Comparison of ENCODE assay signal across 17 mouse cellular contexts in the genomic region with DNA sequence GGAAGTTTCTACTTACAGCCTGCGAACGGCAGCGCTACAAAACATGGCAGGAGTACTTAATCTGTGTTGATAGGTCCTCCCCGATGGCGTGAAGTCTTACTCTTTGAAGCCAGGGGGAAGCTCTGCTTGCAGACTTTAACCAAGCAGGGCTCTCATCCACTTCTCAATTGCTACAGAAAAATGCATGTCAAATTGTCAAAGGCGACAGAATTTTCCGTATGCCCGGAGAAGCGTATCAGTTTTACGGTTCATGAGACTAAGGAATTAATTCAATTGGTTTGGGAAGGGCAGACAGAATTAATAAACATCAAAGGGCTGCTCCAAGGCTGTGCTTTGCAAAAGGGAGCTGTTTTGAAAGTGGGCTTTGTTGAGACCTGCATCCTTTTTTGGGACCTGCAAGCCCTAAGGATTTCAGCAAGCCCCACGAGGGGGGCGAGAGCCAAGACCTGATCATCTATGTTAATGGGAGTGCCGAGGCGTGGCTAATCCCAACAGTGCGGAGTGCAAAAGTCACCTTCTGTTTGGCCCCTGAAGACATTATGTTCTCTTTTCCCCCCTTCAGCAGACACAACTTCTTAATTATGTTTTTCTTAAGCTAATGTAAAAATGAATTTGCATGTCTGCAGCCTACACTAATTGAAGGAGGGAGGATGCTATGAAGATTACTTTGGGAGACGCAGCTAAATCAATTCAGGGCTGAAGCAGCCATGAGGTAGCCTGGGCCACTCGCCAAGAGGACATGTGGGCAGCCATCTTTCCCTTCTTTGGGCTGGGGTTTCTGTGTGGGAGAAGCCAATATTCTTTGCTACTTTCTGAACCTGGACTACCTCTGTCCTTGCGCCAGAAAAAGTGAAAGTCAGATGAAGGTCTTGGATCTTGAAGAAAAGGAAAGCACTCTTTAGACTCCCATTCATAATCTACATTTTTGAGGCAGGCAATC.
A peak's percentile ranks its signal among the peaks of the same experiment; 100 is the strongest.
DNase-seq lines count a peak whose midpoint lies in the region; ATAC-seq lines count a peak whose summit lies in the region.
"Had no signal": no experiment of that assay in that cellular context is flagged by ENCODE, and none has a peak within 500 bp of the region (broad histone marks: within the 10 kb centered on the region; RNA-seq: fewer than 3 reads in every experiment).

No protein-coding gene starts in this region.

- no peak overlapping the region for H3K4me3 ChIP-seq in heart, embryonic 10.5 days
- H3K4me3 ChIP-seq in hindbrain, embryonic 12.5 days = no peak overlapping the region
- no peak overlapping the region for H3K4me3 ChIP-seq in midbrain, embryonic 13.5 days (replicated peaks)
- H3K4me3 ChIP-seq: embryonic facial prominence, embryonic 12.5 days; heart, embryonic 13.5 days; neural tube, embryonic 12.5 days had no signal

- 0 out of 2 replicates have a peak, but pooled peaks cover 3% of the 10 kb centered on the region for H3K9me3 ChIP-seq in heart, embryonic 10.5 days
- H3K9me3 ChIP-seq in hindbrain, embryonic 12.5 days (replicated peaks) = peaks cover 7% of the 10 kb centered on the region; the same call in 1 of the 2 replicates
- no peaks in the 10 kb centered on the region for H3K9me3 ChIP-seq in midbrain, embryonic 13.5 days
- H3K9me3 ChIP-seq: embryonic facial prominence, embryonic 12.5 days; neural tube, embryonic 12.5 days had no signal

- no peaks in the 10 kb centered on the region for H3K36me3 ChIP-seq in heart, embryonic 10.5 days
- no peaks in the 10 kb centered on the region for H3K36me3 ChIP-seq in hindbrain, embryonic 12.5 days
- H3K36me3 ChIP-seq in midbrain, embryonic 13.5 days = no peaks in the 10 kb centered on the region
- H3K36me3 ChIP-seq: embryonic facial prominence, embryonic 12.5 days; heart, embryonic 13.5 days; neural tube, embryonic 12.5 days had no signal

- H3K9ac ChIP-seq in hindbrain, embryonic 12.5 days = no peak overlapping the region
- no peak overlapping the region for H3K9ac ChIP-seq in midbrain, embryonic 13.5 days (replicated peaks)
- H3K9ac ChIP-seq: embryonic facial prominence, embryonic 12.5 days; heart, embryonic 13.5 days; neural tube, embryonic 12.5 days had no signal

- 86% methylated on average over 18 of the region's 18 CpGs for WGBS in heart, embryonic 10.5 days
- WGBS in hindbrain, embryonic 12.5 days = 65% methylated on average over 18 of the region's 18 CpGs
- WGBS in midbrain, embryonic 13.5 days = 31% methylated on average over 18 of the region's 18 CpGs

- H3K4me2 ChIP-seq in hindbrain, embryonic 12.5 days (replicated peaks) = no peak overlapping the region
- H3K4me2 ChIP-seq in midbrain, embryonic 13.5 days (replicated peaks) = no peak overlapping the region
- H3K4me2 ChIP-seq: embryonic facial prominence, embryonic 12.5 days; heart, embryonic 13.5 days; liver, embryonic 11.5 days; neural tube, embryonic 12.5 days had no signal

- no peaks in the 10 kb centered on the region for H3K27me3 ChIP-seq in heart, embryonic 10.5 days (ENCODE audit: insufficient read depth, poor library complexity, severe bottlenecking)
- H3K27me3 ChIP-seq in hindbrain, embryonic 12.5 days = no peaks in the 10 kb centered on the region
- peaks cover 3% of the 10 kb centered on the region for H3K27me3 ChIP-seq in midbrain, embryonic 13.5 days
- H3K27me3 ChIP-seq: embryonic facial prominence, embryonic 12.5 days; heart, embryonic 13.5 days; neural tube, embryonic 12.5 days had no signal

- no peak overlapping the region for H3K27ac ChIP-seq in heart, embryonic 10.5 days
- H3K27ac ChIP-seq in hindbrain, embryonic 12.5 days = no peak overlapping the region
- H3K27ac ChIP-seq in midbrain, embryonic 13.5 days = no peak overlapping the region
- H3K27ac ChIP-seq: embryonic facial prominence, embryonic 12.5 days; heart, embryonic 13.5 days; neural tube, embryonic 12.5 days had no signal

- H3K4me1 ChIP-seq in heart, embryonic 10.5 days = no peaks in the 10 kb centered on the region
- H3K4me1 ChIP-seq in hindbrain, embryonic 12.5 days = no peaks in the 10 kb centered on the region
- 0 out of 2 replicates have a peak, but pooled peaks cover 9% of the 10 kb centered on the region for H3K4me1 ChIP-seq in midbrain, embryonic 13.5 days (replicated peaks)
- H3K4me1 ChIP-seq: embryonic facial prominence, embryonic 12.5 days; heart, embryonic 13.5 days; neural tube, embryonic 12.5 days had no signal

- peak; percentile 61 for DNase-seq in heart, adult 11 months
- no peak for DNase-seq in heart, embryonic 10.5 days (ENCODE audit: low spot score)
- DNase-seq in embryo, embryonic 10.5 days (ENCODE audit: low spot score) = peak; percentile 18
- no peak for DNase-seq in thymus, postnatal 14 days
- no peak for DNase-seq in ovary, postnatal 10 days (ENCODE audit: low spot score)
- no peak for DNase-seq in adipocyte (ENCODE audit: low spot score)
- DNase-seq: cerebellum, adult 18-20 months; gastrocnemius, postnatal 25 days; kidney, adult 2 months; lung, postnatal 10 days; thymus, adult 2 months had no signal

- peak; percentile 66; the same call in 1 of the 2 replicates for ATAC-seq in hindbrain, embryonic 12.5 days (ENCODE audit: low FRiP score)
- ATAC-seq in midbrain, embryonic 13.5 days = peak; percentile 80

Comparison
In these comparisons a context has a peak if more than half of its experiments do, and no peak if none do; other contexts are left out.
1. DNase-seq: peak in heart, adult 11 months (single experiment) and embryo, embryonic 10.5 days (single experiment); none in heart, embryonic 10.5 days (single experiment), thymus, postnatal 14 days (single experiment), ovary, postnatal 10 days (single experiment) and adipocyte (single experiment).